Mouse (Mus musculus): ENCODE results near the gene Micu1. TPM values are rescaled to one million over a fixed set of nuclear protein-coding genes. Genes with fewer than 3 reads are reported as not detected.

Gene Micu1
- polyA plus RNA-seq, 1 experiment from 2014 or later, result 36.3 TPM

GRCm38 (mm10) chr10:59692441-59692840 is 9.8 kb upstream of the Micu1 start:
- no peak overlapping the region for H3K4me2 ChIP-seq
- no peak overlapping the region for H3K4me3 ChIP-seq (replicated peaks)
- ATAC-seq (ENCODE audit: low read depth) (no peak), DNase-seq (no peak)
- H3K4me1 ChIP-seq (replicated peaks), result no peaks in the 10 kb centered on the region
- WGBS (ENCODE audit: insufficient replicate concordance), result 12% methylated on average over 6 of the region's 6 CpGs
- H3K27me3 ChIP-seq, result no peaks in the 10 kb centered on the region
- no peaks in the 10 kb centered on the region for H3K36me3 ChIP-seq
- no peak overlapping the region for H3K27ac ChIP-seq
- no peak overlapping the region for H3K9ac ChIP-seq
- no peaks in the 10 kb centered on the region for H3K9me3 ChIP-seq (replicated peaks)

- Histone ChIP-seq H3K36me3 (no peaks in the 10 kb centered on the region), H3K9me3 (replicated peaks) (no peaks in the 10 kb centered on the region), H3K4me1 (replicated peaks) (no peaks in the 10 kb centered on the region), H3K4me2 (no peak overlapping the region), H3K27ac (no peak overlapping the region), H3K27me3 (no peaks in the 10 kb centered on the region), H3K9ac (no peak overlapping the region), H3K4me3 (replicated peaks) (no peak overlapping the region)
- no peak for ATAC-seq (ENCODE audit: low read depth)
- 57% methylated on average over 2 of the region's 2 CpGs for WGBS (ENCODE audit: insufficient replicate concordance)
- no peak for DNase-seq
Measured at GRCm38 (mm10) chr10:59694104-59694503, 8.2 kb upstream of the Micu1 start.

- Histone ChIP-seq H3K9ac (no peak overlapping the region), H3K27ac (no peak overlapping the region), H3K4me1 (replicated peaks) (peaks cover 22% of the 10 kb centered on the region), H3K36me3 (no peaks in the 10 kb centered on the region), H3K9me3 (replicated peaks) (no peaks in the 10 kb centered on the region), H3K4me3 (replicated peaks) (no peak overlapping the region), H3K4me2 (no peak overlapping the region), H3K27me3 (no peaks in the 10 kb centered on the region)
- ATAC-seq (ENCODE audit: low read depth), result no peak
- no peak for DNase-seq
- 66% methylated on average over 5 of the region's 5 CpGs for WGBS (ENCODE audit: insufficient replicate concordance)
Measured at GRCm38 (mm10) chr10:59699516-59699915, 2.8 kb upstream of the Micu1 start.

- H3K4me2 ChIP-seq, result peak overlapping the region; percentile 85
- no peak overlapping the region for H3K27ac ChIP-seq
- DNase-seq, result no peak
- H3K4me1 ChIP-seq (replicated peaks), result peaks cover 25% of the 10 kb centered on the region
- H3K9me3 ChIP-seq (replicated peaks), result no peaks in the 10 kb centered on the region
- 0 out of 2 replicates have a peak, but pooled peaks have one; percentile 0 for ATAC-seq (ENCODE audit: low read depth)
- no peaks in the 10 kb centered on the region for H3K27me3 ChIP-seq
- no peaks in the 10 kb centered on the region for H3K36me3 ChIP-seq
- peak overlapping the region; percentile 38 for H3K9ac ChIP-seq
- H3K4me3 ChIP-seq (replicated peaks), result peak overlapping the region; percentile 85
- WGBS (ENCODE audit: insufficient replicate concordance), result 34% methylated on average over 5 of the region's 5 CpGs
Measured at GRCm38 (mm10) chr10:59701805-59702204, 472 bp upstream of the Micu1 start.

- no peaks in the 10 kb centered on the region for H3K27me3 ChIP-seq
- H3K36me3 ChIP-seq, result no peaks in the 10 kb centered on the region
- peaks cover 35% of the 10 kb centered on the region for H3K4me1 ChIP-seq (replicated peaks)
- no peaks in the 10 kb centered on the region for H3K9me3 ChIP-seq (replicated peaks)
- DNase-seq (no peak), ATAC-seq (ENCODE audit: low read depth) (peak; percentile 12; the same call in 1 of the 2 replicates)
- H3K9ac ChIP-seq, result peak overlapping the region; percentile 88
- H3K27ac ChIP-seq, result peak overlapping the region; percentile 87
- H3K4me2 ChIP-seq, result peak overlapping the region; percentile 85
- WGBS (ENCODE audit: insufficient replicate concordance), result 18% methylated on average over 15 of the region's 15 CpGs
- H3K4me3 ChIP-seq (replicated peaks), result peak overlapping the region; percentile 85
Measured at GRCm38 (mm10) chr10:59703060-59703760, 933 bp downstream of the Micu1 start.

GRCm38 (mm10) chr10:59706991-59707546 is 4.8 kb downstream of the Micu1 start:
- H3K4me2 ChIP-seq, result no peak overlapping the region
- H3K9me3 ChIP-seq (replicated peaks), result peaks cover 4% of the 10 kb centered on the region; the same call in 1 of the 2 replicates
- DNase-seq (no peak), ATAC-seq (ENCODE audit: low read depth) (no peak)
- H3K36me3 ChIP-seq, result peaks cover 17% of the 10 kb centered on the region
- no peak overlapping the region for H3K27ac ChIP-seq
- no peak overlapping the region for H3K4me3 ChIP-seq (replicated peaks)
- WGBS (ENCODE audit: insufficient replicate concordance), result 63% methylated on average over 6 of the region's 6 CpGs
- H3K9ac ChIP-seq, result no peak overlapping the region
- no peaks in the 10 kb centered on the region for H3K27me3 ChIP-seq
- H3K4me1 ChIP-seq (replicated peaks), result peaks cover 27% of the 10 kb centered on the region

- DNase-seq (no peak), ATAC-seq (ENCODE audit: low read depth) (no peak)
- WGBS (ENCODE audit: insufficient replicate concordance), result 48% methylated on average over 2 of the region's 2 CpGs
Measured at GRCm38 (mm10) chr10:59707595-59707994, 5.3 kb downstream of the Micu1 start.

GRCm38 (mm10) chr10:59709281-59709680 is 7.0 kb downstream of the Micu1 start:
- no peak for DNase-seq
- 90% methylated on average over 7 of the region's 7 CpGs for WGBS (ENCODE audit: insufficient replicate concordance)
- H3K9me3 ChIP-seq (replicated peaks), result peaks cover 4% of the 10 kb centered on the region; the same call in 1 of the 2 replicates

More at GRCm38 (mm10) chr10:59707595-59707994, 5.3 kb downstream of the Micu1 start:
- Histone ChIP-seq H3K27ac (no peak overlapping the region), H3K4me1 (replicated peaks) (peaks cover 26% of the 10 kb centered on the region), H3K9me3 (replicated peaks) (peaks cover 4% of the 10 kb centered on the region; the same call in 1 of the 2 replicates), H3K4me2 (no peak overlapping the region), H3K4me3 (replicated peaks) (no peak overlapping the region), H3K9ac (no peak overlapping the region), H3K36me3 (peaks cover 19% of the 10 kb centered on the region), H3K27me3 (no peaks in the 10 kb centered on the region)

GRCm38 (mm10) chr10:59710246-59710645 is 8.0 kb downstream of the Micu1 start:
- no peak overlapping the region for H3K4me2 ChIP-seq
- WGBS (ENCODE audit: insufficient replicate concordance), result 65% methylated on average over 1 of the region's 1 CpGs
- H3K36me3 ChIP-seq, result peaks cover 19% of the 10 kb centered on the region
- DNase-seq (no peak), ATAC-seq (ENCODE audit: low read depth) (no peak)
- H3K27me3 ChIP-seq, result no peaks in the 10 kb centered on the region
- no peak overlapping the region for H3K27ac ChIP-seq
- H3K4me3 ChIP-seq (replicated peaks), result no peak overlapping the region
- no peak overlapping the region for H3K9ac ChIP-seq
- peaks cover 4% of the 10 kb centered on the region; the same call in 1 of the 2 replicates for H3K9me3 ChIP-seq (replicated peaks)
- peaks cover 15% of the 10 kb centered on the region for H3K4me1 ChIP-seq (replicated peaks)

More at GRCm38 (mm10) chr10:59709281-59709680, 7.0 kb downstream of the Micu1 start:
- no peak for ATAC-seq (ENCODE audit: low read depth)
- Histone ChIP-seq H3K9ac (no peak overlapping the region), H3K4me3 (replicated peaks) (no peak overlapping the region), H3K4me2 (no peak overlapping the region), H3K36me3 (peaks cover 19% of the 10 kb centered on the region), H3K27me3 (no peaks in the 10 kb centered on the region), H3K27ac (no peak overlapping the region), H3K4me1 (replicated peaks) (peaks cover 15% of the 10 kb centered on the region)

GRCm38 (mm10) chr10:59712062-59712461 is 9.8 kb downstream of the Micu1 start:
- peaks cover 4% of the 10 kb centered on the region; the same call in 1 of the 2 replicates for H3K9me3 ChIP-seq (replicated peaks)
- DNase-seq, result no peak
- H3K4me2 ChIP-seq, result no peak overlapping the region
- H3K27me3 ChIP-seq, result no peaks in the 10 kb centered on the region
- H3K9ac ChIP-seq, result no peak overlapping the region
- ATAC-seq (ENCODE audit: low read depth), result no peak
- WGBS (ENCODE audit: insufficient replicate concordance), result 87% methylated on average over 8 of the region's 8 CpGs
- H3K27ac ChIP-seq, result no peak overlapping the region
- peaks cover 19% of the 10 kb centered on the region for H3K36me3 ChIP-seq
- peaks cover 14% of the 10 kb centered on the region for H3K4me1 ChIP-seq (replicated peaks)
- H3K4me3 ChIP-seq (replicated peaks), result no peak overlapping the region

GRCm38 (mm10) chr10:59720017-59720416 is 17.7 kb downstream of the Micu1 start:
- H3K27me3 ChIP-seq, result no peaks in the 10 kb centered on the region
- no peaks in the 10 kb centered on the region for H3K9me3 ChIP-seq (replicated peaks)
- H3K9ac ChIP-seq, result no peak overlapping the region
- WGBS (ENCODE audit: insufficient replicate concordance), result 48% methylated on average over 7 of the region's 7 CpGs
- no peak for DNase-seq
- peaks cover 29% of the 10 kb centered on the region for H3K4me1 ChIP-seq (replicated peaks)
- H3K36me3 ChIP-seq, result no peaks in the 10 kb centered on the region
- no peak overlapping the region for H3K27ac ChIP-seq
- H3K4me3 ChIP-seq (replicated peaks), result no peak overlapping the region
- H3K4me2 ChIP-seq, result no peak overlapping the region
- ATAC-seq (ENCODE audit: low read depth), result no peak

Data from liver, embryonic 13.5 days (tissue).